Mouse (Mus musculus): ENCODE measurements around the gene Ddx21. TPM values are rescaled to one million over a fixed set of nuclear protein-coding genes. Genes with fewer than 3 reads are reported as not detected.

Ddx21 gene
- polyA plus RNA-seq, 1 experiment from 2014 or later, result 18.3 TPM

GRCm38 (mm10) chr10:62556558-62556901 is 45.6 kb downstream of the Ddx21 start:
- Histone ChIP-seq H3K27ac (no peak overlapping the region), H3K36me3 (peaks cover 43% of the 10 kb centered on the region), H3K4me1 (no peaks in the 10 kb centered on the region), H3K9ac (no peak overlapping the region), H3K4me2 (no peak overlapping the region), H3K4me3 (no peak overlapping the region), H3K9me3 (no peaks in the 10 kb centered on the region), H3K27me3 (no peaks in the 10 kb centered on the region)
- no peak for ATAC-seq (ENCODE audit: insufficient number of reproducible peaks, low FRiP score, low TSS enrichment, low read depth)
- WGBS, result 84% methylated on average over 6 of the region's 6 CpGs

- ATAC-seq (ENCODE audit: insufficient number of reproducible peaks, low FRiP score, low TSS enrichment, low read depth), result no peak
- no peak overlapping the region for H3K4me2 ChIP-seq
- H3K36me3 ChIP-seq, result peaks cover 40% of the 10 kb centered on the region
Measured at GRCm38 (mm10) chr10:62555705-62556557, 46.1 kb downstream of the Ddx21 start.

GRCm38 (mm10) chr10:62553611-62554091 is 48.4 kb downstream of the Ddx21 start:
- WGBS, result 80% methylated on average over 12 of the region's 12 CpGs
- no peak for ATAC-seq (ENCODE audit: insufficient number of reproducible peaks, low FRiP score, low TSS enrichment, low read depth)
- Histone ChIP-seq H3K9me3 (no peaks in the 10 kb centered on the region), H3K36me3 (peaks cover 17% of the 10 kb centered on the region; the same call in 1 of the 2 replicates), H3K4me1 (no peaks in the 10 kb centered on the region), H3K27ac (no peak overlapping the region), H3K27me3 (no peaks in the 10 kb centered on the region), H3K4me3 (no peak overlapping the region), H3K4me2 (no peak overlapping the region), H3K9ac (no peak overlapping the region)

More at GRCm38 (mm10) chr10:62555705-62556557, 46.1 kb downstream of the Ddx21 start:
- peak overlapping the region; percentile 2; the same call in 1 of the 2 replicates for H3K27ac ChIP-seq
- no peaks in the 10 kb centered on the region for H3K27me3 ChIP-seq
- H3K4me3 ChIP-seq, result no peak overlapping the region
- no peak overlapping the region for H3K9ac ChIP-seq
- H3K9me3 ChIP-seq, result no peaks in the 10 kb centered on the region
- H3K4me1 ChIP-seq, result no peaks in the 10 kb centered on the region
- WGBS, result 71% methylated on average over 11 of the region's 11 CpGs

- H3K36me3 ChIP-seq, result no peaks in the 10 kb centered on the region
- no peaks in the 10 kb centered on the region for H3K4me1 ChIP-seq
- ATAC-seq (ENCODE audit: insufficient number of reproducible peaks, low FRiP score, low TSS enrichment, low read depth), result no peak
- no peak overlapping the region for H3K27ac ChIP-seq
- 83% methylated on average over 7 of the region's 7 CpGs for WGBS
- H3K4me3 ChIP-seq, result no peak overlapping the region
- no peaks in the 10 kb centered on the region for H3K9me3 ChIP-seq
- no peak overlapping the region for H3K4me2 ChIP-seq
- H3K27me3 ChIP-seq, result no peaks in the 10 kb centered on the region
- H3K9ac ChIP-seq, result no peak overlapping the region
Measured at GRCm38 (mm10) chr10:62550787-62551300, 51.2 kb downstream of the Ddx21 start.

- Histone ChIP-seq H3K4me3 (no peak overlapping the region), H3K4me2 (no peak overlapping the region), H3K27ac (no peak overlapping the region), H3K4me1 (no peaks in the 10 kb centered on the region), H3K9ac (no peak overlapping the region), H3K9me3 (no peaks in the 10 kb centered on the region), H3K36me3 (no peaks in the 10 kb centered on the region), H3K27me3 (no peaks in the 10 kb centered on the region)
- no peak for ATAC-seq (ENCODE audit: insufficient number of reproducible peaks, low FRiP score, low TSS enrichment, low read depth)
- 28% methylated on average over 15 of the region's 16 CpGs for WGBS
Measured at GRCm38 (mm10) chr10:62549523-62550166, 52.4 kb downstream of the Ddx21 start.

- no peak for ATAC-seq (ENCODE audit: insufficient number of reproducible peaks, low FRiP score, low TSS enrichment, low read depth)
- Histone ChIP-seq H3K9me3 (no peaks in the 10 kb centered on the region), H3K27ac (peak overlapping the region; percentile 11; the same call in 1 of the 2 replicates), H3K9ac (no peak overlapping the region), H3K27me3 (no peaks in the 10 kb centered on the region), H3K4me2 (no peak overlapping the region), H3K4me3 (no peak overlapping the region), H3K36me3 (no peaks in the 10 kb centered on the region), H3K4me1 (no peaks in the 10 kb centered on the region)
- 70% methylated on average over 10 of the region's 10 CpGs for WGBS
Measured at GRCm38 (mm10) chr10:62546441-62546840, 55.6 kb downstream of the Ddx21 start.

- no peaks in the 10 kb centered on the region for H3K4me1 ChIP-seq
- H3K27ac ChIP-seq, result no peak overlapping the region
- no peak overlapping the region for H3K9ac ChIP-seq
- H3K4me3 ChIP-seq, result no peak overlapping the region
- H3K36me3 ChIP-seq, result no peaks in the 10 kb centered on the region
- no peak overlapping the region for H3K4me2 ChIP-seq
- ATAC-seq (ENCODE audit: insufficient number of reproducible peaks, low FRiP score, low TSS enrichment, low read depth), result no peak
- H3K27me3 ChIP-seq, result no peaks in the 10 kb centered on the region
- H3K9me3 ChIP-seq, result no peaks in the 10 kb centered on the region
Measured at GRCm38 (mm10) chr10:62545759-62546158, 56.3 kb downstream of the Ddx21 start.

GRCm38 (mm10) chr10:62544316-62544715 is 57.8 kb downstream of the Ddx21 start:
- 89% methylated on average over 4 of the region's 4 CpGs for WGBS
- Histone ChIP-seq H3K4me3 (no peak overlapping the region), H3K36me3 (no peaks in the 10 kb centered on the region), H3K4me1 (no peaks in the 10 kb centered on the region), H3K4me2 (no peak overlapping the region), H3K27ac (no peak overlapping the region), H3K9ac (no peak overlapping the region), H3K9me3 (no peaks in the 10 kb centered on the region), H3K27me3 (no peaks in the 10 kb centered on the region)
- no peak for ATAC-seq (ENCODE audit: insufficient number of reproducible peaks, low FRiP score, low TSS enrichment, low read depth)

- Histone ChIP-seq H3K4me1 (no peaks in the 10 kb centered on the region), H3K4me2 (no peak overlapping the region), H3K27me3 (no peaks in the 10 kb centered on the region), H3K36me3 (no peaks in the 10 kb centered on the region), H3K4me3 (no peak overlapping the region), H3K27ac (no peak overlapping the region), H3K9ac (no peak overlapping the region), H3K9me3 (no peaks in the 10 kb centered on the region)
- no peak for ATAC-seq (ENCODE audit: insufficient number of reproducible peaks, low FRiP score, low TSS enrichment, low read depth)
- WGBS, result 75% methylated on average over 12 of the region's 12 CpGs
Measured at GRCm38 (mm10) chr10:62543399-62543808, 58.7 kb downstream of the Ddx21 start.

- Histone ChIP-seq H3K4me2 (no peak overlapping the region), H3K27me3 (no peaks in the 10 kb centered on the region), H3K4me1 (no peaks in the 10 kb centered on the region), H3K27ac (no peak overlapping the region), H3K9ac (no peak overlapping the region), H3K36me3 (no peaks in the 10 kb centered on the region), H3K4me3 (no peak overlapping the region), H3K9me3 (no peaks in the 10 kb centered on the region)
- no peak for ATAC-seq (ENCODE audit: insufficient number of reproducible peaks, low FRiP score, low TSS enrichment, low read depth)
- 88% methylated on average over 8 of the region's 8 CpGs for WGBS
Measured at GRCm38 (mm10) chr10:62542928-62543327, 59.2 kb downstream of the Ddx21 start.

- Histone ChIP-seq H3K4me3 (no peak overlapping the region), H3K27ac (no peak overlapping the region), H3K4me2 (no peak overlapping the region), H3K9me3 (no peaks in the 10 kb centered on the region), H3K9ac (no peak overlapping the region), H3K36me3 (no peaks in the 10 kb centered on the region), H3K4me1 (no peaks in the 10 kb centered on the region), H3K27me3 (no peaks in the 10 kb centered on the region)
- no peak for ATAC-seq (ENCODE audit: insufficient number of reproducible peaks, low FRiP score, low TSS enrichment, low read depth)
- 89% methylated on average over 12 of the region's 12 CpGs for WGBS
Measured at GRCm38 (mm10) chr10:62542507-62542906, 59.6 kb downstream of the Ddx21 start.

GRCm38 (mm10) chr10:62541499-62541898 is 60.6 kb downstream of the Ddx21 start:
- WGBS, result 93% methylated on average over 12 of the region's 12 CpGs
- Histone ChIP-seq H3K27ac (no peak overlapping the region), H3K27me3 (no peaks in the 10 kb centered on the region), H3K36me3 (no peaks in the 10 kb centered on the region), H3K9me3 (no peaks in the 10 kb centered on the region), H3K4me3 (no peak overlapping the region), H3K9ac (no peak overlapping the region), H3K4me2 (no peak overlapping the region), H3K4me1 (no peaks in the 10 kb centered on the region)
- ATAC-seq (ENCODE audit: insufficient number of reproducible peaks, low FRiP score, low TSS enrichment, low read depth), result no peak

All from limb, embryonic 15.5 days (tissue).